Mouse (Mus musculus): ENCODE measurements around the gene Scn3a.

DNA sequence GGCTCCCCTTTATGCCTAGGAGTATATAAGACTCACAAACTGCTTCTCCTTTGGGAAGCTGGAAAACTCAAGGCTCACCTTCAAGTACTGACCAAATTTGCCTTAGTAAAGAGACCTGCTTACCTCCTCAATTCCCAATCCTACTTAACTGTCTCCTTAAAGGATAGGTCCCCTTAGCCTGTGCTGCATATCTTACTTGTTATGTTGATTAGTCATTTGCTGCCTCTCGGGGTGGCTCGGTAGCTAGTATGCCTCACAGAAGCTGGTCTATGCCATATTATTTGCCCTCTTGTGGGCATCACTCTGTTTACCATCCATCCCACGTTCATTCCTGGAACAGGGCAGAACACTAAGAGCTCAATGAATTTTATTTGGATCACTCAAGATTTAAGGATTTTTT is 14.7 kb downstream of the Scn3a start:
- no peak for TF ChIP-seq MYOG (IDR thresholded peaks at IDR 0.05; ENCODE audit: control insufficient read depth in 1 of 3, insufficient read depth in 1 of 3, insufficient read length in 2 of 3, low read depth in 2 of 3)
- no peak for TF ChIP-seq POLR2A (IDR thresholded peaks at IDR 0.05; ENCODE audit: insufficient read length, low read depth)
- TF ChIP-seq SRF (IDR thresholded peaks at IDR 0.05; ENCODE audit: control insufficient read depth, insufficient read length, low read depth), result no peak
- no peak for TF ChIP-seq USF1 (IDR thresholded peaks at IDR 0.05; ENCODE audit: low read depth)
- no peak for TF ChIP-seq E2F4 (IDR thresholded peaks at IDR 0.05; ENCODE audit: insufficient read depth)
- no peak for TF ChIP-seq POLR2AphosphoS2 (IDR thresholded peaks at IDR 0.05; ENCODE audit: insufficient read length, low read depth)

Measured in myocyte (in vitro differentiated cells).